Mouse (Mus musculus) heart, postnatal 0 days (tissue): ENCODE measurements around the gene Rab31.
"Not testable (repeated sequence)": the region's sequence is repeated elsewhere in the genome, so short reads cannot be mapped to it uniquely, and the experiment has no call there.

Experiments
- CTCF ChIP-seq: IDR thresholded peaks from 2 replicates; pipeline ENCODE4 v1.5.1; 2016; ENCODE audit warnings: antibody characterized with exemption, control low read depth, low read depth
- EP300 ChIP-seq: IDR thresholded peaks from 2 replicates; pipeline ENCODE4 v1.6.1; 2016; ENCODE audit warnings: antibody characterized with exemption, low read depth

- not testable (repeated sequence) for TF ChIP-seq CTCF, EP300
Observed at GRCm38 (mm10) chr17:65628823-65629532, 143.6 kb downstream of the Rab31 start.
